Mouse (Mus musculus) CD4-positive, CD25-positive, alpha-beta regulatory T cell, adult 2 months (primary cell): ENCODE measurements around the gene Vmn2r85.
"Not testable (repeated sequence)": the region's sequence is repeated elsewhere in the genome, so short reads cannot be mapped to it uniquely, and the experiment has no call there.

ENCODE experiments used
- DNase-seq: peaks from one replicate; pipeline ENCODE4 v3.0.0-alpha.2; 2012; ENCODE audit warnings: low read depth, low spot score

Gene Vmn2r85

DNA sequence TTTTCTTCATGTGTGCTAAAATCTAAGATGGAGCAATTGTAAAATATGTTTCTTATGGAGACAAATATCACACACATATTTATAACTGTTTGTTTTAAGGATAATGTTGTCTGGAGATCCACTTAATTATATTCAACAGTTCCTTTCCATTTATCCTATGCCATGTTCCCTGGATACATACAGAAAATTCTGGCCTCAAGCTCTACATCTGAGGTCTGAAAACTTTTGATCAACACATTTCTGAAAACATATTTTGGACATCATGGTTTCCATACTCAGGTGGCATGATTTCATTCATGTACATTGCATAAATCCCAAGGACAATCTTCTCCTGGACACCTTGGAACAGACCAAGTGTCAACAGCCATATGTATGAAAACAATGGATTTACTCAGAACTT, at the start of gene Vmn2r85:
Vmn2r85 (minus strand) TSS at position 101 of the 400 bp plus-strand sequence.
- DNase-seq: not testable (repeated sequence)

GRCm38 (mm10) chr10:130470311-130470760, 40.8 kb upstream of the Vmn2r85 start:
- DNase-seq: peak; percentile 5

DNA sequence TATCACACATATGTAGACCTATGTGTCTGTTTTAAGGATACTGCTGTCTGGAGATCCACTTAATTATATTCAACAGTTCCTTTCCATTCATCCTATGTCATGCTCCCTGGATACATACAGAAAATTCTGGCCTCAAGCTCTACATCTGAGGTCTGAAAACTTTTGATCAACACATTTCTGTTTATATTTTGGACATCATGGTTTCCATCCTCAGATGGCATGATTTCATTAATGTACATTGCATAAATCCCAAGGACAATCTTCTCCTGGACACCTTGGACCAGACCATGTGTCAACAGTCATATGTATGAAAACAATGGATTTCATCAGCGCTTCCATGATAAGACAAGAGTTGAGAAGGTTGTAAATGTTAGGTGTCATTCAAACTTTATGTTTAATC, 26.4 kb upstream of the Vmn2r85 start, which contains the start of gene Vmn2r86:
Vmn2r86 (minus strand) TSS at position 101 of the 400 bp plus-strand sequence.
- DNase-seq: not testable (repeated sequence)

- no peak for DNase-seq
These were observed 15.3 kb upstream of the Vmn2r85 start for GRCm38 (mm10) chr10:130444776-130445175.

DNA sequence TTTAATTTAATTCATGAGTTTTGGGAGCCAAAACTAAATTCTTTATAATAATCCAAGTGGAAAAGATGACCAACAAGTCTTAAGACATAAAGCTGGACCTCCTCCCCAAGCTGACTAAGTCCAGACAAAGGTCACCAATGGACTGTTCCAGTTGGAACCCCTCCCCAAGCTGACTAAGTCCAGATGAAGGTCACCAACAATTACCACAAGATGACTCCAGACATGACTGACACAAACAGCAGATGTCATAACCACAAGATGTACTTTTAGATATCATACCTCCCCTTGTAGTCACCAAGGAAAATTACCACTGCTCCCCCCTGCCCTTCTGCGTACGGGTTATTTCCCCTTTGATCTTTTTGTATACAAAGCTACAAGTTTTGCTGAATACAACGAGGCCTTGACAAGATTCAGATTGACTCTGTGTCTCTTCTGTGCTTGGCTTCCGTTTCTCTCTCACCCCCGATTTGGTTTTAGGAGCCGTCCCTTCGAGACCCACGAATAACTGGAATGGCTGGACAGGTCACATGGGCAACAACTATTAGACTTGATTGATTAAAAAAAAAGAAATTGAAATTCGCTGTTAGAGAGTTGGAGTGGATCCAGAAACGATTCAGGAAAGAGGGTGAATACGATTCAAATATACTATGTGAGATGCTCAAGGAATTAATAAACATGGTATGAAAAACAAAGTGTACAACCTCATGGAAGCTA, 4.8 kb upstream of the Vmn2r85 start:
- not testable (repeated sequence) for DNase-seq

DNA sequence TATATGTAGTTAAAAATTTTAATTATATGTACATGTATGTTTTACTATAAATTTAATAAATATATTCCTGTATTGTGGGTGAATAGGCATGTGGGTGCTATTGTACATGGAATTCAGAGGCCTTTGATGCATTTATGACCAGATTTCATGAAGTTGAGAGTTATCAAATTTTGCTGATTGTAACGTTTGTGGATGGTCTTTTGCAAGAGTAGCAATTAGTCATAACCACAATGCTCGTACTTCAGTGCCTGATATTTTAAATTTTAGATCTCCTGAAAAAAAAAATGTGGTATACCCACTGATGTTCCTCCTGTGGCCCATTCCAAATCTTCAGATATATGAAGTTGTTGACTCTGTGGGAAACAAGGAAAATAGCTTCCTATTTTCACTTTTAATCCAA, 7.1 kb downstream of the Vmn2r85 start:
- DNase-seq: not testable (repeated sequence)

DNA sequence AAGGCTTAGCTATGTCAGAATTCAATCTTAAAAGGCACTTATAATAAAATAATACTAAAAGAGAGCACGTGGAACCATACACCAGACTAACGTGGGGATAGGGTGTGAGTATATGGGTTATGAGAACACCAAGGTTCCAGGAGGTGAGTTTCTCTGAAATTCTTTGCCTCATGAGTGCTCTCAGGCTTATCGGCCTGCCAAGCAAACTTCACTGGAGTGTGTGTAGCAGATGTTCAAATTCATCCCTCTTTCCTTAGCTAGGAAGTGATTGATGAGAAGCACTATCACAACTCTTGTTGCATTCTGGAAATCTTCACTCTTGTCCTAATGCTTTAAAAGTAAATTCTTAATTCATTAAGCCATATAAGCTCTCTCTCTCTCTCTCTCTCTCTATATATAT, 9.1 kb downstream of the Vmn2r85 start:
- no peak for DNase-seq

DNA sequence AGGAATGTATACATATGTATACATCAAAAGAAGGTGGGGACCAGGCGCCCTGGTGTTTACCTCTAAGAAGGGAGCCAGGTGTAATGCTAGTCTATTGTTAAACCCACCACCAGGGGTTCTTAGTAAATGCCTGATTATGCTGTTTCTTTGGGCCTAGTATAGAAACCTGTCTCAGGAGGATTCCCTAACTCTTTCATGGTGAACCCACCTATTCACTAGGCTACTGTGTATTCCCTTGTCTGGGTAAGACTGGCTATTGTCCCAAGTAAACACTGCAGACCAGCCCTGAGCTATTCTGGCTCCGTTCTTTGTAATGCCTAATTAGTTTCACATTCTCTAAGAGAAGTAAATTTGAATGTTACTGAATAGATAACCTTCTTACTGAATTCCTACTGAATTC, 9.5 kb downstream of the Vmn2r85 start:
- DNase-seq: not testable (repeated sequence)

DNA sequence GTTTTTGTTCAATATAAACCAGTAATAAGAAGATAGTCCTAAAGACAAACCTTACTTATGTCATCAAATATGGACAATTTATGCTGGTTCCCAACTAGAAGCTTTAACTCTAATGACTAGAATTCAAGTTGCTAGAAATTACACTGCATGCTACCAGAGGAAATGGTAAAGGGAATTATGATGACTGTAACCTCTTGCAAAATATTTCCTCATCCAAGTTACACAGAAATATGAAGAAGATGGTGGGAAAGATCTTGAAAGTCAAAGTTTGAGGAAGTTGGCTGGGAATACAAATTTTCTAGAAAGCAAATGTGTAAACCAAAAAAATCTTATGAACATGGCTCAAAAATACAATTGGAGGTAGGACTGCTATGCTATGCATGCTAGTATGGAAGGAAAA, 13.2 kb downstream of the Vmn2r85 start:
- not testable (repeated sequence) for DNase-seq

- DNase-seq: not testable (repeated sequence)
These were observed 17.3 kb downstream of the Vmn2r85 start for GRCm38 (mm10) chr10:130412167-130412698.

GRCm38 (mm10) chr10:130394232-130394631, 35.3 kb downstream of the Vmn2r85 start, which contains the start of gene Vmn2r84:
TSS of gene Vmn2r84 (minus strand) at chr10:130394332.
- DNase-seq: no peak

DNA sequence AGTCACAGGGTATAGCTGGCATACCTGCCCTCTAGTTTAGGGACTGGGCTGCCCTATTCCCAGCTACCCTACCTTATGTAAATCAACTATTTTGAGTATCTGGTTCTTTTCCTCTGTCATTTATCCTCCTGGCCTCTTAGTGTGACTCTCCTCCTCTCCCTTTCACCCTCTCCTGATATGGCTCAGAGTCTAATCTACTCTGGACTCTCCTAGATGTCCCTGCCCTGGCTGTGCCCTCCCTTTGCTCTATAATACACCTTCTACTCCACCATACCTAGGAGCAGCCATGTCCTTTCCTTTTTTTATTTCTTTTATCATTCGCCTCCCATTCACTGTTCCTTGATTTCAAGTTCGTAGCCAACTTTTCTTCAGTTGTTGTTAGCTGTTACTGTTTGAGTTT, 54.4 kb downstream of the Vmn2r85 start:
- no peak for DNase-seq

DNA sequence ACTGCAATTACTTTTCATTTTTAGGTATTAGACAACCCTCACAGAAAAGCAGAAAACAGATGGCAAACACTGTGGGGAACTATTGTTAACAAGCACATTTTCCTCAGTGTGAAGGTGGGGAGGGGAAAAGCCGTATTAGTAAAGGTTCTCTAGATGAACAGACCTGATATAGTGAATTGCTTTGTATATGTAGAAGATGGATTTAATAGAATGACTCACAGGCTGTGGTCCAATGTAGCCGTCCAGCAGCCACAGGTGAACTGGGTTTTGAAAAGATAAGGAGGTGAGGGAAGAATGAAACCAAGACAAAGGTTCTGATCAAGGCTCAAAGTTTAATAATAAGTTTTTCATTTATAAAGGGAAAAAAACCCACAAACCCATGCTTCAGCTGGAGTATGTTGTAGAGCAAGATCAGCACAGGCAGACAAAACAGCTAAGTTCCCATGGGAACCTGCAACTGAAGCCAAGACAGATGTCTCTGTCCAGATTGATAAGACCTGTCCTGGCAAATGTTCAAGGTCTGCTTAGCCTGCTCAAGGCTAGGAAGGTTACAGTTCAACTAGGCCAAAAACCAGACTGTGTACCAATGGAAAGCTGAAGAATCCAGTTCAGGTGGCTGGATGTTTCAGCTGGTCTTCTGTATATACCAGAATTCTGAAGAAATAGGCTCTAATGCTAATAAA, 56.9 kb downstream of the Vmn2r85 start:
- DNase-seq: no peak

- no peak for DNase-seq
These were observed 57.9 kb downstream of the Vmn2r85 start for GRCm38 (mm10) chr10:130371644-130372043.

DNA sequence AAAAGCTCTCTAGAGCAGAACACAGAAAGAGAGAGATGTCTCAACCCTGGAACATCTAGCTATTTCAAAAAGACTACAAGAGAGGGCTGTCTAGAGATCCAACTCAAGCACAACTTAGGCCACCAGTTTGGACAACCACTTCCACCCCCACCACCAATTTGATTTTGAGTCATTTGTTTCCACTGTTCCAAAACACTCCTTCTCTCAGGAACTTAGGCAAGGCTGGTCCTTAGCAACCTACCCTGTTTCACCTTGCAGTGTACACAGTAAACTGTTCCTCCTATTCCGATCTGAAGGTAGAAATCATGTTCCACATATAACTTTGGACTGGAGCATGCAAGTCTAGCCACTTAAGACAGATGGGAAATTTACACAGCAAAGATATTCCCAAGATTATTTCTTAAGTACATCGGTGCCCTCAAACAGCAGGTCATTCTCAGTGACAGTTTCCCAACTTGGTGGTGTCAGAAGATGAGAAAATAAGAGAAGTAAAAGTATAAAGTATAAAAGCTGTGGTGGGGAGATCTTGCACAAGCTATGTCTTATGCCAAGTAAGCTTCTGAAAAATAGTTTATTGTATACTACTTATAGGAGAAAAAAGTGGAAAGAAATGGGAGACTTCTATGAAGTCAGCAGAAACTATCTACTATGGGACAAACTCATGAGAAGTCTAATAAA, 59.4 kb downstream of the Vmn2r85 start:
- DNase-seq: no peak

DNA sequence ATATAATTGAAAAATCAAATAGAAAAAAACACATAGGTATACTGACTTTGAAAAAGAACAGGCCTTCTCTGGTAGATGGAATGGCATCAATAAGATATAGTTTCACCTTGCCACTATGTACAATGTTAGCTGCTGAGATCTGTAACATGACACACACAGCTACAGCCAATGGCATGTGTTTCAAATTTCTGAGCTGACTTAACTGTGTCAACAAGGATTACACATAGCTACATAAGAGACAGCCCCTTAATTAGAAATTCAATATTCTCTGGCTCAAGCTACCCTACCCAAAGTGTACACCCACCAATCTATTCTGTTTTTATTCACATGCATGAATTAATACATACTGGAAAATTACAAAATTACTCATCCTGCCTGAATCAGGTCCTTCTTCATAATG, 61.1 kb downstream of the Vmn2r85 start:
- DNase-seq: no peak

DNA sequence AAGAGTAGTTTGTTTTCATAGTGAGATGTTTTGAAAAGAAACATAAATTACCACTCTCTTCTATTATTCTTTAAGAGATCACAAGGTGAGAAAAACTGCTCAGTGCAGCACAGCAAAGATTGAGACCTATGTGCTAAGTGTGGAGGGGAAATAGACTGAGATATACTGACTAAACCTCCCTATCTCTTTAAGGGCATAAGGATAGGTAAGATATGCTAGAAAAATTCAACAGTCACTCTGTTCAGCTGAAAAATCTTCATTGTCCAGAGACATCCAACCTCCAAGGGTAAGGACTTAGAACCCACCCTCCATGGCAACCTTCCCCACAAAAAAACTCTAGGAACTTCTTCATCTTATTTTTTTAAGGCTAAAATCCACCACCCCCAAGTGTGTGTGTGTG, 64.7 kb downstream of the Vmn2r85 start:
- DNase-seq: no peak
